Mouse (Mus musculus): ENCODE data around the gene Dock9.

Dock9 gene

GRCm38 (mm10) chr14:121665693-121666273 is 131.9 kb downstream of the Dock9 start:
- no peak for DNase-seq (ENCODE audit: low spot score in 2 of 2)

DNA sequence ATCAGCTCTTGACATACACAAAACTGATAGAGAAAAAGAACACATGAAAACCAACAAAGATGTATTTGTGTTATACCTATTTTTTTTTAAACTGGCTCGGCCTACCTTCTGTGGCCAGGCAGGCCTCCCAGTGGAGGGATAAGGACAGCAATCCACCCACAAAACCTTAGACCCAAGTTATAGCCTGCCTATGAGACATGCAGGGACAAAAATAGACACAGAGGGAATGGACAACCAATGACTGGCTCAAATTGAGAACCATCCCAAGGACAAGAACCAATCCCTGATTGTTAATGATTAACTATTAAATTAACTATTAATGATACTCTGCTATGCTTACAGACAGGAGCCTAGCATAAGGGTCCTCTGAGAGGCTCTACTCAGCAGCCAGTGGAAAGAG is 133.7 kb downstream of the Dock9 start:
- no peak for DNase-seq (ENCODE audit: low spot score in 2 of 2)

- DNase-seq (ENCODE audit: low spot score in 2 of 2) = no peak
Measured at GRCm38 (mm10) chr14:121660918-121661317, 136.7 kb downstream of the Dock9 start.

DNA sequence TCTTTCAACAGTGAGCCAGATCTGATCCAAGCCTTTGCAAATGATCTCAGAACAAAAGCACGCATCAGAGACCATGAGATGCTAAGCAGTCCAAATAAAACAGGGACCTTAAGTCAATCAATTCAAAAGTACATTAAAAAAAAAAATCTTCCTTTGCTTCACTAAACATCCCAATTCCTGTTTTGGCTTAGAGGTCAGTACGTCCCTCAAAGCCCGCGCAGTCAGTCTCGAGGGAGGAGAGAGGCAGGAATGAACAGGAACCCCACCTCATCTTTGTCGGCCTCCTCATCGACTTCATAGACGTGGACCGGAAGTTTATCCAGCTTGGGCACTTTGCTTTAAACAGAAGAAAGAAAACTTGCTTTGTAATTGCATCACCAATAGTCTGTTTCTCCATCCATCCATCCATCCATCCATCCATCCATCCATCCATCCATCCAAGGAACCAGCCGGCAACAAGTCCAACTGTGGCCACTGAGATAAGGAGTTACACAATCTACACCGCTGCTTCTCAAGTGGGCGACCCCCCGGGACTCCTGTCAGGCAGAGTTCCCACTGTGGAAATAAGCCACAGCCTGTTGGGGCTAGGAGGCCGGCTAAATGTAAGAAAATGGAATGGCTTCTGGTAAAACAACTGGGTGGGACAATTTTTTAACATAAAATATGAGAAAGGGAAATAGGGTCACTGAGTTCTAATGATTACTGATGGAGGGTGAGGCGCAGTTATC is 137.3 kb downstream of the Dock9 start:
- DNase-seq (ENCODE audit: low spot score in 2 of 2) = peak; percentile 47 to 49

- DNase-seq (ENCODE audit: low spot score in 2 of 2) = no peak
Measured at GRCm38 (mm10) chr14:121659061-121659824, 138.4 kb downstream of the Dock9 start.

GRCm38 (mm10) chr14:121658537-121658936 is 139.1 kb downstream of the Dock9 start:
- DNase-seq (ENCODE audit: low spot score in 2 of 2) = no peak

- peak; percentile 50 to 70 for DNase-seq (ENCODE audit: low spot score in 2 of 2)
Measured at GRCm38 (mm10) chr14:121657633-121658032, 140.0 kb downstream of the Dock9 start.

DNA sequence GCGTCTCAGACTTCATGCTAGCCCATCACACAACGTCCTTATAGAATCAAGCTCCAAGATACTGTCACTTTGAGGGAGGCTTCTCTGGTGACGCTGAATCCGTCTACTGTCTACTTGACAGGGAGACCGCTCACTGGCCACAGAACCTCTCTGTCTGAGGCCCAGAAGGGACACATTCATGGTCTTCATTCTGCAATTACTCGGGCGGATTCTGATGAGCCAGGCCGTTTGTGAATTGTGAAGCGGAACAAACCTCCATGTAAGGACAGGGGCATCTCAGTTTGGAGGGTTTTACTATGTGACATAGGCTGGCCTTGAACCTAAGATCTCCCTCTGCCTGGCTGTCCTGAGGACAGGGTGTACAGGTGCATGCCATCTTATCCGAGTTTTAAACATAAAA is 140.7 kb downstream of the Dock9 start:
- no peak for DNase-seq (ENCODE audit: low spot score in 2 of 2)

GRCm38 (mm10) chr14:121654977-121655376 is 142.7 kb downstream of the Dock9 start:
- no peak for DNase-seq (ENCODE audit: low spot score in 2 of 2)

DNA sequence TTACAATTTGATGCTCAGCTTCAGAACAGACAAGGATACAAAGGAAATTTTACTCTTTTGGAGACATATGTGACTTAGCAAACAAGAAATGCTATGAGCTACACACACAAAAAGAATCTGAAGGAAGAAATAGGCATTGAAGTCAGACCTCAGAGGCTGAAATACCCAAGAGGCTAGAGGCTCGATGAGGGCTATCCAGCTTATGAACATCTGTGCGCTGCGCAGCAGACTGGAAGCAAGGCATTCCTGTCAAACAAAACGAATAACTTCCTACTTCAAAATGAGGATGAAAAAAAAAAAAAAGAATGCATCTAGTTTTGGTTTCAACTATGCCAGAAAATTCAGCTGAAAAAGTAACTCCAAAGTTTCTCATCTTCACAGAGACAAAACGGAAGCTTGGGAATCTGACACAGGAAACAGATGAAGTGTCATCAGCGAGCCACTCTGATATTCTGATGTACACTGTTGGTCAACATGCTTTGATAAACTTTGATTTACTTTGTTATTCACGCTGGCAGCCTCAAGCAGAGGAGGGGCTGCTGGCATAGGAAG is 143.1 kb downstream of the Dock9 start:
- no peak for DNase-seq (ENCODE audit: low spot score in 2 of 2)

GRCm38 (mm10) chr14:121653717-121654116 is 143.9 kb downstream of the Dock9 start:
- DNase-seq (ENCODE audit: low spot score in 2 of 2) = no peak

DNA sequence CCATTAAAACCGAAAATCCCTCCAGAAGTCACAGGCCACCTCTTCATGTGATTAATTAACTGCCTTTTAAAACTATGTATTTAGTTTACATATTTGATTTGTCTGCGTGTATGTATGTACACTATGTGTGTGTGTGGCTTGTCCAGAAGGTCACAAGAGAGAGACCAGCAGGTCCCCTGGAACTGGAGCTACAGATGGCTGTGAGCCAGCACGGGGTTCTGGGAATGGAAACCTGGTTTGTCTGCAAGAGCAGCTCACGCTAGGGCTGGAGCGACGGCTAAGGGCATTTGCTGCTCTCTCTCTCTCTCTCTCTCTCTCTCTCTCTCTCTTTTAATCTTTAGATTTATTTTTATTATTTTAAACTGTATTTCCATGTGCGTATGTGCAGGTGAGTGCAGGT is 144.4 kb downstream of the Dock9 start:
- DNase-seq (ENCODE audit: low spot score in 2 of 2) = no peak

- peak; percentile 64 to 79 for DNase-seq (ENCODE audit: low spot score in 2 of 2)
Measured at GRCm38 (mm10) chr14:121648581-121649060, 149.0 kb downstream of the Dock9 start.

DNA sequence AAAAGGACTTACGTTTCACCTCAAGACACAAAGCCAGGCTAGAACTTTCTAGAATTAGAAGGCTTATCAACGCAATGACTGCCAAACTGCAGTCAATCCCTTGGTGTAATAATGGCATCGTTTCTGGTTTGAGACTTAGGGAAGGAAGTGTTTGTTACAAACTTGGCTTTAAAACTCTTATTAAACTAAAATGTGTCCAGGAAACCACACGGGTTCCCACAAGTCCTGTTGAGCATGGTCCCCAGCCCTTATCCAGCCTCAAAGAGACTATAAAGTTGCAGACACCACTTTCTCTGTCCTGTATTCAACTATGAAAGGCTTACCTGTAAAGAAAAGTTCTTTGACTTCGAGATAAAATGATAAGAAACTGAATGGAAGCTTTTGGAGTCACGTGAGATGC is 149.9 kb downstream of the Dock9 start:
- DNase-seq (ENCODE audit: low spot score in 2 of 2) = no peak

- peak; percentile 46 to 50 for DNase-seq (ENCODE audit: low spot score in 2 of 2)
Measured at GRCm38 (mm10) chr14:121646617-121647016, 151.0 kb downstream of the Dock9 start.

DNA sequence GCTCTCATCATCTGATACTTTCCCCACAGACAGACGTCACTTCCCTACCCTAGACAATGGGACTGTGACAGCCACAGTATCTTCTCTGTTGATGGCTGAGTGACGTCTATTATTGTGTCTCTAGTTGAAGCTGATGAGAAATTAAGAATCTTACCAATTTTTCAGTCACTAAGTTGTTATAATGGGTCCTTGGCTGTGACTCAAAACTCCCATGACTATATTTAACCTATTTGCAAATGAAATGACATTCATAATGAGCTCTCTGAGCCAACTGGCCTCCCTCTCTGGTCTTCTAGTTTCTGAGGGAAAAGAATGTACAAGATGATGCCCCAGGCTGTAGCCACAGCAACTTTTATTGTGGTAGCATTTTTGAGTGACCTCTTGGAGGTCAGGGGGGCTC is 153.3 kb downstream of the Dock9 start:
- DNase-seq (ENCODE audit: low spot score in 2 of 2) = no peak

DNA sequence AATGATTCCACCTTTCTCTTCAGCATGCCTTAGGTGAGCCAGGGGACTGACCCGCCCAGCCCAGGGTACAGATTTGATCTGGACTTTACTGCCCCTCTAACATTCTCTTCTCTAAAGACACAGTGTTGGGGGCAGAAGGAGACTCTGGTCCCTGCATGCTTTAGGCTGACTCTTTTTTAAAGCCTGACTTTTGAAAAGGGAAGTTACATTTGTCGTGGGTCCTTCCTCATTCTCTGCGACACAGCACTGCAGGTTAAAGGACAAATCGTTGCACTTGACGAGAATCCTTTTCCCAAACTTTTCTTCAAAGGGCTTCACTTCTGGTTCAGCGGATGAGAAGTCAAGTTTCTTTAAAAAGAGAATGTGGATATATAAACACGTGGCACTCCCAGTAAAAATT is 156.4 kb downstream of the Dock9 start:
- no peak for DNase-seq (ENCODE audit: low spot score in 2 of 2)

GRCm38 (mm10) chr14:121636935-121637510 is 160.6 kb downstream of the Dock9 start:
- peak in 1 of 2 experiments; percentile 56 for DNase-seq (ENCODE audit: low spot score in 2 of 2)

DNA sequence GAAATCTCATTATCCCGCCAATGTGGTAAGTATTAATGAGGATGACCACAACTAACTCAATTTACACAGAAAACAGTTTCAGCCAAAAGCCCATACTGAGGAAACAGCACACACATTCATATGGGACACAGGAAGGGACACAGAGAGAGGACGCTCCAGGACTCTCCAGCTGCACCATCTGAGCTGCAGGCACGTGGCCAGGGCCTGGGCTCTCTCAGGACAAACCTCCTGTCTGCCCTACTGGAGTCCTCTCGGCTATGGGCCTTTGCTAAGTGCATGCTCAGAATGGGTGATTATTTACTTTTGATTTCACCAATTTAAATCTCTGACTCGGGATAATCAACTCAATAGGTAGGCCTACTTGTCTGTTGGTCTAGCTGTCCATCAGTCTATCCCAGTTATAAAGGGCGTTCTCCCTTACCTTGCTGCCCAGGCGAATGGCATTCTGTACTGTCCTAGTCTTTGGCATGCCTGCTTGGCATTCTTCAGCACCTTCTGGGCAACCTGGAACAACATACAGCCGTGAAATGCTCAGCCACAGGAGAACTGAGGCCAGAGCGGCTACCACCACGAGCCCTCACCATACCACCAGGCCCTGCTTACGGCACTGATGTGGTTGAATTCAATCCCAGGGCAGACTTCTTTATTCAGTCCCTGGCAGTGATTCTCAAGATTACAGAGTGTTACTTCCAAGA is 162.8 kb downstream of the Dock9 start:
- DNase-seq (ENCODE audit: low spot score in 2 of 2) = no peak

- no peak for DNase-seq (ENCODE audit: low spot score in 2 of 2)
Measured at GRCm38 (mm10) chr14:121634093-121634735, 163.4 kb downstream of the Dock9 start.

DNA sequence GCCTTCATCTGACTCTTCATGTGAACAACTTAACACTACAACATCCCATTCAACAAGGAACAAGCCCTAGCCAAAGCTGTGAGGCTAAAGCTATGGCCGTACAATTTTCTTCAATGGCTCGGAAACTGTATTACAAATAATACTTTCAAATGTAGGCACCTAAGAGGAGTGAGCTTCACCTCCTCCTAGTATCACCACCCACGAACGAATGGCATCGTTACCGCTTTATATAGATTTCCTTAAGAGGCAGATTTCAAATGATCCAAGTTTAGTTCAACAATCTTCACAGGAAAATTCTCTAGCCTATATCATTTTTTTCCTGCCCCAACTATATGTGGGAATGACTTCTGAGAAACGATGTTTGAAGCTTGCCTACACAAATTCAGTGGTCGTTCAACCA is 165.7 kb downstream of the Dock9 start:
- no peak for DNase-seq (ENCODE audit: low spot score in 2 of 2)
